Mouse (Mus musculus): ENCODE results near the gene Gm13283. TPM values are rescaled to one million over a fixed set of nuclear protein-coding genes. Genes with fewer than 3 reads are reported as not detected.
"Not testable (repeated sequence)": the region's sequence is repeated elsewhere in the genome, so short reads cannot be mapped to it uniquely, and the experiment has no call there.

The Gm13283 gene
- not detected in 2 replicates for polyA plus RNA-seq (2015; fragmentation: Nextera tagmentation; extraction: Ambion mirVana)

DNA sequence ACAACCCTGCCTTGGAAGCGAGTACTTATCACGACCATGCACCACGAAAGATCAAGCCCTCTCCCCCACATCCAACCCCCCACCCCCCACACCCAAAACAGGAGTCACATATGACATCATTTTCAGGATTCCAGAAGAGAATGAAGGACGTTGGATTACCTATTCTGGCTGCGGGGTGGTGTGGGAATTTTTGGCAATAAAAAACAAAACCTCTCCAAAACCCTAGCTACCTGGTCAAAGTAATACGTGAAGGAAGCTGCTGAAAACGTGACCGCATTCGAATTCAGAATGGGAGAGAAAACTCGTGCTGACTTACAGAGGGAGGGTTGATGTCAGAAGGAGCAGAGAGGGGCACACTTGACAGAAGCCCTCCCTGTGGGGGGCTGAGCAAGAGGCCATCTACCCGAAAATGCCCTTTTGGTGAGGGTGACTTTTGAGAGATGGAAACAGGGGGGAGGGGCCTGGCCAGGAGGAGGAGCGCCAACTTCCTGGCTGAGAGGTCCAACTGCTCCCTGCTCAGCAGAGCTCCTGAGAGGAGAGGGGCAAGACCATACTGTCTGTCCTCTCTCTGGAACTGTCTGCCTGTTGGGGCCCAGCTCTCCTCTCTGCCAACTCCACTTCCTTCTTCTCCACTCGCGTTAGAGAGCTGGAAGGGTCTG, at the start of gene Gm13283:
Gene Gm13283, plus strand, starts transcription at position 510 of the 659 bp plus-strand sequence.
- peak within 1 kb of the TSS; percentile 43 for H3K4me3 ChIP-seq (replicated peaks)
- ATAC-seq (ENCODE audit: low read depth) = not testable (repeated sequence)

DNA sequence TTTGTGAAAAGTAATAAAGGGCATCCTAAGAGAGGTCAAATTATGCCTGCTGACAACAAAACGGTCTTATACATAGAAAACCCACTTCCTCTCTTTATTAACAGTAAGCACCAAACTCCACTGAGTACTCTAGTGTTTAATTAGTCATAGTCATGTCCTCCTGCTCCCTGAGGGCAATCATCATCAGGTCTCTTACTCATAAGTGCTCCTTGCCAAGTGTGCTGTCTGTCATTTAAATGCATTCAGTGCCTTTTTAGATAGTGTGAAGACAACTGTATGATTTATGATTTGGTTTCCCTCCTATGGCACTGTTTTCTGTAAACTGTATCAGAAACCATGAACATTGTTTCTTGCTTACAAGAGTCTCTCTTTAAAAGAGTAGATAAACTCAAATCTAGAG, 45.6 kb upstream of the Gm13283 start:
- Histone ChIP-seq H3K9me3 (replicated peaks) (no peaks in the 10 kb centered on the region), H3K27me3 (no peaks in the 10 kb centered on the region), H3K9ac (no peak overlapping the region), H3K36me3 (peaks cover 32% of the 10 kb centered on the region), H3K4me2 (no peak overlapping the region), H3K4me3 (replicated peaks) (no peak overlapping the region), H3K4me1 (replicated peaks) (peaks cover 10% of the 10 kb centered on the region), H3K27ac (no peak overlapping the region)
- 52% methylated on average over 1 of the region's 1 CpGs for WGBS (ENCODE audit: insufficient replicate concordance)
- DNase-seq (no peak), ATAC-seq (ENCODE audit: low read depth) (no peak)

More for the DNA sequence above, at the start of gene Gm13283:
- H3K27me3 ChIP-seq; H3K36me3 ChIP-seq; H3K9me3 ChIP-seq (replicated peaks); H3K4me1 ChIP-seq (replicated peaks): not testable (repeated sequence)
- Histone ChIP-seq H3K27ac (peak within 1 kb of the TSS; percentile 23; the same call in 1 of the 2 replicates), H3K9ac (0 out of 2 replicates have a peak within 1 kb of the TSS, but pooled peaks have one; percentile 17), H3K4me2 (peak within 1 kb of the TSS; percentile 59)
- peak; percentile 10 for DNase-seq
- 13% methylated on average over 11 of the region's 14 CpGs for WGBS (ENCODE audit: insufficient replicate concordance)

DNA sequence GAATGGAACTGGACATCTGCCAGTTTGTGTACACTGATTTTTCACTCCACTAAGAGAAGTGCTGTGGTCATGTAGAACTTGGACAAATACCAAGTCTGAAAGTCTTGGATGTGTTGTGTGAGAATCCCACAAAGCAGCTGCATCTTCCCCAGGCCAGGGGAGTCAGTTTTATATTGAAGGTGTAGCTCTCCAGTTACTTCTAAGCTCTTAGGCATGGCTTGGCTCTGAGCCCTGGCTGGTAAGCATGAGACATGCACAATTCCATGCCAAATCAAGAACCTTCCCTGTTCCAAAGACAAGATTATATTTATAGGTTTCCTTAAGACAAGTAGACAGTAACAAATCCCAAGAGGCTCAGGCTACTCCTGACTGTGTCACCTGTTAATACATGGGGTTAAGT, 44.9 kb upstream of the Gm13283 start:
- Histone ChIP-seq H3K4me1 (replicated peaks) (peaks cover 16% of the 10 kb centered on the region), H3K9ac (no peak overlapping the region), H3K27me3 (no peaks in the 10 kb centered on the region), H3K27ac (no peak overlapping the region), H3K9me3 (replicated peaks) (no peaks in the 10 kb centered on the region), H3K4me2 (no peak overlapping the region), H3K36me3 (peaks cover 34% of the 10 kb centered on the region), H3K4me3 (replicated peaks) (no peak overlapping the region)
- DNase-seq (no peak), ATAC-seq (ENCODE audit: low read depth) (no peak)

DNA sequence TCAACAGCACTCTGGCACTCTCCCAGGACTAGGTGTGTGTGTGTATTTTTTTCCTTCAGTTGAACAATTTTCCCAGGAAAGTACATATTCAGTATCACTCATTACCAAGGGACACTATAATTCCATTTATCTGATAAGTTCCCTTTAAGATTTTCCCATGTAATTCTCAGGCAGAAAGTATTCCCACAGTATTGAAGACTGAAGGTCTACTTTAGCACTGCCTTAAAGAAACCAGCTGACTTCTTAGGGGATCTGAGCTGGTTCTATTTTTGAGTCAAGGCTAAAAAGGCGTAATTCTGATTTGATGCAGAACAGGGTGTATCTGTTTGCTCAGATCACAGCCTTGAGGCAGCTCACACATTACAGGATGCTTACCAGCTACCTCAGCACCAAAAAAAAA, 41.2 kb upstream of the Gm13283 start:
- Histone ChIP-seq H3K27ac (no peak overlapping the region), H3K9me3 (replicated peaks) (no peaks in the 10 kb centered on the region), H3K4me1 (replicated peaks) (peaks cover 35% of the 10 kb centered on the region), H3K4me3 (replicated peaks) (peak overlapping the region; percentile 35), H3K27me3 (no peaks in the 10 kb centered on the region), H3K9ac (0 out of 2 replicates have a peak overlapping the region, but pooled peaks have one; percentile 22), H3K4me2 (peak overlapping the region; percentile 57), H3K36me3 (peaks cover 39% of the 10 kb centered on the region)
- ATAC-seq (ENCODE audit: low read depth) = no peak
- DNase-seq = no peak
- WGBS (ENCODE audit: insufficient replicate concordance) = 66% methylated on average over 1 of the region's 1 CpGs

DNA sequence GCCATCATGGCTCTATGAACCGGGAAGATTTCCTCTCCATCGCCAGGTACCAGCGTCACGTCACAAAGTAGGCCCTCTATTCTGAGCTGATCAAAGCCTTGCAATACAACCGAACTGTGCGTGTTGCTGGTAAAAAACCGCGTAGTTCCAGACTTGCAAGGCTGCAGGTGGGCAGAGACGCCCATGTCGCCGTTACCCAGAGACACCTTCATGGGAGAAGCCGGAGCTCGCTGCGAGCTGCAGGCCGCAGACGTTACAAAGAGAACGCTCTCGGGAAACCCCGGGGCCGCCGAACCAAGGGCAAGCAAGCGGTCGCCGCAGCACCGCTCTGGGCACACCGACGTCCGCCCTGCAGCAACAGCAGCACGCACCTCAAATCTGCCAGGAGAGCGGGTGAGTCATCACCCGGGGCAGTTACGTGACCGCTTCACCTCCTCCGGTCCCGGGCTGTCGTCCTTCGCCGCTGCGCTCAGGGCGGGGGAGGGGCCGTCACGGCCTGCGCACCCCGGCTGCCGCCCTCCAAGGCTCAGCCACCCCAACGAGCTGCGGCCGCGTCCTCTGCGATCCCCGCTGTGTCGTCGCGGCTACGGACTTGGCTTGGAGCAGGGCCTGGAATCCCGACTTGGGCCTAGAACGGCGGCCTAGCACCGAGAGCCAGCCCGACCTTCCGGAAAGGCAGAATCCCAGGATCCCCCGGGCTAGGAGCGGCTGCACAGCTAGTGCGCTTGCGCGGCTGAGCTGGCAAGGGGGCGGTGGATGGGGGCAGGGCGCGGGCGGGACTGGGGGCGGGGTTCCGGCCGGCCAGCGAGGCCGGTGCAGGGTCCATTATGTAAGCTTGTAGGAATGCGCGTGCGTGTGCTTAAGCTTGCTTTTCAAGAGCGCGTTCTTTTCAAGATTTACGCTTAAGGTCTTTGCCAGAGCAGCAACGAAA, 37.9 kb upstream of the Gm13283 start, which contains the start of the genes Gm26566 and Klhl9:
Gene Gm26566, plus strand, starts transcription at position 15 of the 931 bp plus-strand sequence.
Gene Klhl9, minus strand, starts transcription at position 675 of the 931 bp plus-strand sequence.
- Histone ChIP-seq H3K9me3 (replicated peaks) (no peaks in the 10 kb centered on the region), H3K27me3 (no peaks in the 10 kb centered on the region), H3K4me3 (replicated peaks) (peak within 1 kb of the TSS; percentile 74), H3K27ac (peak within 1 kb of the TSS; percentile 93), H3K9ac (peak within 1 kb of the TSS; percentile 88), H3K4me2 (peak within 1 kb of the TSS; percentile 88), H3K36me3 (peaks cover 19% of the 10 kb centered on the region), H3K4me1 (replicated peaks) (peaks cover 35% of the 10 kb centered on the region)
- ATAC-seq (ENCODE audit: low read depth) = peak; percentile 95
- under 1% methylated on average over 82 of the region's 82 CpGs for WGBS (ENCODE audit: insufficient replicate concordance)
- peak; percentile 83 for DNase-seq

DNA sequence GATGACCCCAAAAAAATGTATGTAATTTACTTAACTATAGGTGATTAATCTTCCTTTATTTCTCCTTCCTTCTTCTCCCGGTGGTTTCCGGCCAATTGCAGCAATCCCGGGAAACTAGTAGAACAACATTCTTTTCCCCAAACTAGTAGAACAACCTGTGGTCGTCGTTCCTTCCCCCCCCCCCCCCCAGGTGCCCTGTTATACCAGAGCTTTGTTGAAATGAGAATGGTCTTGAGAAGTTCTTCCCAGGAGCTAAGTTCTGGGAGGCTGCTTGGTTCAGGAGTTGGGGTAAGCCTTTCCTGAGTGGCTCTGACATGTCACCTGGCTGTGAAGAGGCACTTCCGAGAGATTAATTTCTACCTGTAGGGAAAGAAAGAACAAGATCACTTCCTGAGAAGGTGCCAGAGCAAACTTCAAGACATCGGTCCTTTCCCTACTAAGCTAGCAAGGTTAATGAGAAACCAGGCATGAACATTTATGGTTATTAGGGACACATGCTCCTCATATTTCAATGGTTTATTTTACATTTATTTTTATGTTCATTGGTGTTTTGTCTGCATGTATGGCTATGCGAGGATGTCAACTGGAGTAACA, 36.3 kb upstream of the Gm13283 start:
- DNase-seq = no peak
- Histone ChIP-seq H3K4me3 (replicated peaks) (no peak overlapping the region), H3K4me1 (replicated peaks) (peaks cover 29% of the 10 kb centered on the region), H3K27ac (no peak overlapping the region), H3K9ac (no peak overlapping the region), H3K9me3 (replicated peaks) (no peaks in the 10 kb centered on the region), H3K27me3 (no peaks in the 10 kb centered on the region), H3K36me3 (peaks cover 16% of the 10 kb centered on the region), H3K4me2 (no peak overlapping the region)
- no peak for ATAC-seq (ENCODE audit: low read depth)
- WGBS (ENCODE audit: insufficient replicate concordance) = 58% methylated on average over 8 of the region's 8 CpGs

DNA sequence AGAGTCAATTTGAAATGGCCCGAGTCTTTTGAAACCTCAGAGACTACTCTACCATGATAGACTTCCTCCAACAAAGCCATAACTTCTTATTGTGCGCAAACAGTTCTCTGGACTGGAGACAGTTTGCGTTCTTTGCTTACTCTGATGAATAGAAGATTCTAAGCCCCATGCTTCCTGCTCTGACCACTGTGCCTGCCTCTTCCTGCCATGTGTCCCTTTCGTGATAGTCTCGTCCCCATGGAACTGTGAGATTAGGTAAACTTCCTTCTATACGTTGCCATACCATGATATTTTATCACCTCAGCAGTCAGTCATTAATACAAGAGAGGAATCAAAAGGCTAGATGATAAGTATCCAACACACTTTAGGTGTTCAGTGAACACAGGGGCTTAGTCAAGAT, 33.2 kb upstream of the Gm13283 start:
- WGBS (ENCODE audit: insufficient replicate concordance) = 25% methylated on average over 6 of the region's 6 CpGs
- H3K9me3 ChIP-seq (replicated peaks) = no peaks in the 10 kb centered on the region
- H3K4me2 ChIP-seq = peak overlapping the region; percentile 8; the same call in 1 of the 2 replicates
- peaks cover 3% of the 10 kb centered on the region for H3K4me1 ChIP-seq (replicated peaks)
- DNase-seq = no peak
- H3K27me3 ChIP-seq = no peaks in the 10 kb centered on the region
- no peak overlapping the region for H3K27ac ChIP-seq
- H3K36me3 ChIP-seq = no peaks in the 10 kb centered on the region
- ATAC-seq (ENCODE audit: low read depth) = no peak
- H3K4me3 ChIP-seq (replicated peaks) = no peak overlapping the region
- no peak overlapping the region for H3K9ac ChIP-seq

DNA sequence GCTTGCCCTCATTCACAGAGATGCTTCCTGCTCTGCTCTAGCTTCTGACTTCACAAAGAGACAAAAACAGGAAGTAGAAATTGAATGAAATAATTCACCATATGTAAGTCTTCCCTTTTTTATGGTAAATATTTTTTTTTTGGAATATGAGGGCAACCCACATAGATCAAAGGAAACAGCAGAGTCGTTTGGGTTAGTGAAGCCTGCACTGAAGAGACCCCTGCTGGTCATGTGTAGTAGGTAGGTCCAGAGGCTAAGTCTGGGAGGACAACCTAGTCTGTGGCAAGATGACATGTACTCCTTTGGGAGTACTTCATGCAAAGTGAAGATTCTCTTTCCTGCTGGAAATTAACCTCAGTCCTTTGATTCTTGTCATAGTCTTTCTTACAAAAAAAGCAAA, 32.6 kb upstream of the Gm13283 start:
- DNase-seq = no peak
- Histone ChIP-seq H3K27ac (no peak overlapping the region), H3K4me2 (0 out of 2 replicates have a peak overlapping the region, but pooled peaks have one; percentile 8)

DNA sequence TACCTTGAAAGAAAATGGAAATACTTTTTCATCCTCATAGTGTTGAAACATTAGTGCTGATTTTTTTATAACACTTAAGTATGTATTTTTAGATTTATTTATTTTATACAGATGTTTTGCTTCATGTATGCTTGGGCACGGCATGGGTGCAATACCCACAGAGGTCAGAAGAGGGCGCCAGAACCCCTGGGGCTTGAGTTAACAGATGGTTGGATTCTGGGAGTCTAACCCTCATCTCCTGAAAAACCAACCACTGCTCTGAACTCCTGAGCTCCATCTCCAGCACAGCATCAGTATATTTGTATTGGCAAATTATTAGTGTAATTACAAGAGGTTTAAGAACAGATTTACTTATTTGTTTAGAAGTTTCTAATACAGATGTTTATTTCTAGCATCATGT, 21.4 kb upstream of the Gm13283 start:
- Histone ChIP-seq H3K9me3 (replicated peaks) (no peaks in the 10 kb centered on the region), H3K4me2 (no peak overlapping the region), H3K9ac (no peak overlapping the region), H3K36me3 (no peaks in the 10 kb centered on the region), H3K4me1 (replicated peaks) (no peaks in the 10 kb centered on the region), H3K4me3 (replicated peaks) (no peak overlapping the region), H3K27ac (no peak overlapping the region), H3K27me3 (0 out of 2 replicates have a peak, but pooled peaks cover 3% of the 10 kb centered on the region)
- peak; percentile 23 for DNase-seq
- no peak for ATAC-seq (ENCODE audit: low read depth)
- WGBS (ENCODE audit: insufficient replicate concordance) = 3% methylated on average over 2 of the region's 2 CpGs

More for the DNA sequence above, 32.6 kb upstream of the Gm13283 start:
- H3K4me3 ChIP-seq (replicated peaks) = no peak overlapping the region
- H3K4me1 ChIP-seq (replicated peaks) = peaks cover 2% of the 10 kb centered on the region; the same call in 1 of the 2 replicates
- H3K36me3 ChIP-seq = no peaks in the 10 kb centered on the region
- no peaks in the 10 kb centered on the region for H3K9me3 ChIP-seq (replicated peaks)
- H3K27me3 ChIP-seq = no peaks in the 10 kb centered on the region
- no peak overlapping the region for H3K9ac ChIP-seq
- 0% methylated on average over 1 of the region's 1 CpGs for WGBS (ENCODE audit: insufficient replicate concordance)
- no peak for ATAC-seq (ENCODE audit: low read depth)

DNA sequence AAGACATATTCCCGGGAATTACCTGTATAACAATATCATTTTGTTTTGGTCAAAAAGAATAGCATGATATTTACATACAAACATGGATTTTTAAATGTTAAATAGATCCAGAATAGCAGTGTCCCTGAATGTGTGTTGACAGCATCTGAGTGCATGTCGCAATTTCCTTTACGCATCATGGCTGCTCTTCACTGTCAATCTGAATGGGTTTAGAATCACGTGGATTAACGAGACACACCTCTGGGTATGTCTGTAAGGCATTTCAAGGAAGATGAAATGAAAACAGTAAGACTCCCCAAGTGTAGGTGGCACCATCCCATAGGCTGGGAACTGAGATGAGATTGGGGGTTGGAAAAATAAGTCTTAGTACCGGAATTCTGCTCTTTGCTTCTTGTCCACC, 20.9 kb upstream of the Gm13283 start:
- no peak overlapping the region for H3K27ac ChIP-seq
- DNase-seq (no peak), ATAC-seq (ENCODE audit: low read depth) (no peak)
- WGBS (ENCODE audit: insufficient replicate concordance) = 61% methylated on average over 6 of the region's 6 CpGs
- no peaks in the 10 kb centered on the region for H3K9me3 ChIP-seq (replicated peaks)
- H3K9ac ChIP-seq = no peak overlapping the region
- no peak overlapping the region for H3K4me2 ChIP-seq
- no peak overlapping the region for H3K4me3 ChIP-seq (replicated peaks)
- no peaks in the 10 kb centered on the region for H3K36me3 ChIP-seq
- H3K4me1 ChIP-seq (replicated peaks) = no peaks in the 10 kb centered on the region
- 0 out of 2 replicates have a peak, but pooled peaks cover 3% of the 10 kb centered on the region for H3K27me3 ChIP-seq

DNA sequence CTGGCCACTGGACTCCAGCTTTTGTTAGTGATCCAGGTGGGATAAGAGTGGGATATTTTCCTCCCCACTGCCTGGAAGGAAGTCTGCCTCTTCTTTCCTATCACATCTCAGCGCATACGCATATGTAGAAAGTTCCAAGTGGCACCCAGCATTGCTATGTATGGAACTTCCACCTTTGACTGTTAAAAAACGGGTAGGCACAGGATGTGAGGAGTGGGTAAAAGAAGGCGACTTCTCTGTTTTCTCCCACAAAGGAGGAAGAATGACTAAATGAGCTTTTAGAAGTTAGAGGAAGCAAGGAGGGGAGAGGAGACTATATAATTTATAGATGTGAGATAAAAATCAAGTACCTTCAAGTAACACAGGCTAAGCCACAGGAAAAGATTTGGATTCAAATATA, 18.5 kb upstream of the Gm13283 start:
- DNase-seq (no peak), ATAC-seq (ENCODE audit: low read depth) (no peak)
- H3K4me2 ChIP-seq = no peak overlapping the region
- no peak overlapping the region for H3K9ac ChIP-seq
- no peaks in the 10 kb centered on the region for H3K9me3 ChIP-seq (replicated peaks)
- no peaks in the 10 kb centered on the region for H3K36me3 ChIP-seq
- no peak overlapping the region for H3K27ac ChIP-seq
- no peaks in the 10 kb centered on the region for H3K4me1 ChIP-seq (replicated peaks)
- no peak overlapping the region for H3K4me3 ChIP-seq (replicated peaks)
- 38% methylated on average over 4 of the region's 4 CpGs for WGBS (ENCODE audit: insufficient replicate concordance)
- no peaks in the 10 kb centered on the region for H3K27me3 ChIP-seq

Data from liver, embryonic 13.5 days (tissue).